Mouse (Mus musculus) thymus, adult 2 months (tissue): ENCODE data around the gene Ptprd.

Experiments
- CTCF ChIP-seq: fragments of 200-500 bp; IDR thresholded peaks from 2 replicates; pipeline ENCODE4 v1.5.1; 2012; ENCODE audit warnings: mild to moderate bottlenecking, control low read depth, low read length, moderate library complexity, borderline replicate concordance; ENCODE audit not compliant: control insufficient read depth, poor library complexity, insufficient read depth; ENCODE audit errors: extremely low read depth
- POLR2A ChIP-seq: fragments of 200-500 bp; IDR thresholded peaks from 2 replicates; pipeline ENCODE4 v1.6.1; 2012; ENCODE audit warnings: mild to moderate bottlenecking, low read length, control low read depth, moderate library complexity; ENCODE audit not compliant: control insufficient read depth, poor library complexity, insufficient read depth; ENCODE audit errors: extremely low read depth

DNA sequence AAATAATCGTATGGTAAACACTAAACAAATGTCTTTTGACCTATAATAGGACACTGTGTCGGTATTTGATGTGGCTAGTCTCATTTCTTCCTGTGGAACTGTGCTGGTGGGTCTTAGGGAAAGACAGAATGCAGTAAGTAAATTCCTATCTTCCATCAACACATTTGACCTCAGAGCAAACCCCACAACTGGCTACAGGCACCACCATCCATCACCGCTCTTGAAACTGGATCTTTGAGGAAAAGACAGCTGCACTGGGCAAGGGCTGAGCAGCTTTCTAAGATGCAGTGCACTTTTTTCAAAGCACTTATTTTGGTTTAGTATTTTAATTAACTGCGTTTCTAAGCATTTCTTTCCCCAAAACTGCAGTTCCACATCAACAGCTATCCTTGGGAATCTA lies 1768.2 kb downstream of the Ptprd start:
- TF ChIP-seq CTCF (no peak), POLR2A (no peak)
